ENCODE assay signal across 10 mouse cellular contexts in genomic region chr2:161519671-161520070, GRCm38 (mm10).
DNase-seq lines count a peak whose midpoint lies in the region.
"Had no signal": no experiment of that assay in that cellular context is flagged by ENCODE, and none has a peak within 500 bp of the region (broad histone marks: within the 10 kb centered on the region; RNA-seq: fewer than 3 reads in every experiment).

No protein-coding gene starts in this region.

- peak; percentile 17 to 42 for DNase-seq in cerebellum, adult 18-20 months
- DNase-seq in cerebellum, adult 9-10 months, result no peak
- peak; percentile 46 to 59 for DNase-seq in cerebellum, postnatal 25 days
- no peak for DNase-seq in cerebellum, postnatal 4 days (ENCODE audit: low spot score in 2 of 2)
- peak; percentile 41 to 64 for DNase-seq in adrenal gland, postnatal 36 days
- DNase-seq in layer of hippocampus, postnatal 25 days (ENCODE audit: extremely low spot score in 1 of 2, low spot score in 1 of 2), result no peak
- DNase-seq: embryo, embryonic 11 days; gastrocnemius, adult 2 months; gastrocnemius, postnatal 25 days; kidney, adult 2 months had no signal

Comparison
In these comparisons a context has a peak if more than half of its experiments do, and no peak if none do; other contexts are left out.
1. DNase-seq: peak in cerebellum, adult 18-20 months (2 of 2), cerebellum, postnatal 25 days (2 of 2) and adrenal gland, postnatal 36 days (2 of 2); none in cerebellum, adult 9-10 months (single experiment), cerebellum, postnatal 4 days (0 of 2) and layer of hippocampus, postnatal 25 days (0 of 2).